In the genomic region with DNA sequence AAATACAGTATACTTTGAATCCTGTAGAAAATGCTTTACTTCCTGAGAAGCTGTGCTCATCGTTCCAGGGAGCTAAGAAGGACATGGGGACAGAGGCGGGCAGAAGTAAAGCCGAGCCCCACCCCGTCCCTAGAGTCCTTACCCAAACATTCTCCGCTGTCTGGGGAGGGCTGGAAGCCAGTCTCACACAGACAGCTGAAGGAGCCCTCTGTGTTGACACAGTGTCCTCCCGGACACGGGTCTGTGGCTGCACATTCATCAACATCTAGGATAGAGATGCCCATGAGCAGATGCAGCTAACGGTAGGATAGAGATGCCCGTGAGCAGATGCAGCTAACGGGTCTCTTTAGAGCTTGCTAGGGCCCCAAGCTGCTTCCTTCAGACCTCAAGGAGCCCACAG, we compare ENCODE assay signal across 20 mouse cellular contexts. TPM values are rescaled to one million over a fixed set of nuclear protein-coding genes. Genes with fewer than 3 reads are reported as not detected.
DNase-seq lines count a peak whose midpoint lies in the region; ATAC-seq and TF ChIP-seq lines count a peak whose summit lies in the region.
"Had no signal": no experiment of that assay in that cellular context is flagged by ENCODE, and none has a peak within 500 bp of the region (broad histone marks: within the 10 kb centered on the region; RNA-seq: fewer than 3 reads in every experiment).

No protein-coding gene starts in this region.

- H3K9ac ChIP-seq in intestine, embryonic 14.5 days (ENCODE audit: low read length): 0 out of 2 replicates have a peak overlapping the region, but pooled peaks have one; percentile 16
- no peak overlapping the region for H3K9ac ChIP-seq in intestine, postnatal 0 days (ENCODE audit: low read depth, low read length)
- no peak overlapping the region for H3K9ac ChIP-seq in kidney, postnatal 0 days (ENCODE audit: low read depth, low read length)
- H3K9ac ChIP-seq in lung, embryonic 16.5 days (ENCODE audit: low read length): no peak overlapping the region
- no peak overlapping the region for H3K9ac ChIP-seq in lung, postnatal 0 days (replicated peaks; ENCODE audit: low read depth)
- H3K9ac ChIP-seq: embryonic facial prominence, embryonic 12.5 days; forebrain, embryonic 15.5 days; heart, embryonic 13.5 days; hindbrain, embryonic 15.5 days had no signal

- peak; percentile 18 for DNase-seq in adrenal gland, postnatal 10 days
- DNase-seq in adrenal gland, adult (ENCODE audit: inconsistent age in 2 of 2, low spot score in 1 of 2): no peak
- no peak for DNase-seq in intestine, embryonic 14.5 days (ENCODE audit: low spot score)
- DNase-seq in kidney, postnatal 0 days (ENCODE audit: low spot score): peak; percentile 66
- no peak for DNase-seq in kidney, adult 18-20 months
- no peak for DNase-seq in lung, postnatal 0 days (ENCODE audit: low spot score)
- DNase-seq: B cell, adult 2 months; cerebellum, adult 11 months; cerebellum, adult 8-10 months; cerebellum, postnatal 14 days; embryo, embryonic 11 days; gastrocnemius, postnatal 36 days; heart, postnatal 36 days had no signal

- H3K4me3 ChIP-seq in intestine, embryonic 14.5 days (ENCODE audit: low read depth, low read length): no peak overlapping the region
- H3K4me3 ChIP-seq in intestine, postnatal 0 days (ENCODE audit: low read depth, low read length): no peak overlapping the region
- no peak overlapping the region for H3K4me3 ChIP-seq in kidney, postnatal 0 days (replicated peaks; ENCODE audit: low read depth, low read length)
- H3K4me3 ChIP-seq in lung, embryonic 16.5 days (ENCODE audit: low read length): no peak overlapping the region
- no peak overlapping the region for H3K4me3 ChIP-seq in lung, postnatal 0 days (ENCODE audit: low read depth, low read length)
- H3K4me3 ChIP-seq: embryonic facial prominence, embryonic 12.5 days; forebrain, embryonic 15.5 days; heart, adult 2 months; heart, embryonic 13.5 days; hindbrain, embryonic 15.5 days had no signal

- no peak for TF ChIP-seq CTCF in intestine, postnatal 0 days (IDR thresholded peaks at IDR 0.05; ENCODE audit: low read depth)
- no peak for TF ChIP-seq CTCF in kidney, postnatal 0 days (IDR thresholded peaks at IDR 0.05; ENCODE audit: low read depth)
- TF ChIP-seq CTCF in lung, postnatal 0 days (IDR thresholded peaks at IDR 0.05): no peak

- H3K27ac ChIP-seq in intestine, embryonic 14.5 days (ENCODE audit: low read depth): no peak overlapping the region
- H3K27ac ChIP-seq in intestine, postnatal 0 days (ENCODE audit: low read depth, low read length): no peak overlapping the region
- H3K27ac ChIP-seq in kidney, postnatal 0 days: no peak overlapping the region
- H3K27ac ChIP-seq in lung, embryonic 16.5 days (ENCODE audit: low read length): no peak overlapping the region
- no peak overlapping the region for H3K27ac ChIP-seq in lung, postnatal 0 days (ENCODE audit: low read length)
- H3K27ac ChIP-seq: embryonic facial prominence, embryonic 12.5 days; forebrain, embryonic 15.5 days; heart, adult 2 months; heart, embryonic 13.5 days; hindbrain, embryonic 15.5 days had no signal

- H3K27me3 ChIP-seq in intestine, embryonic 14.5 days (replicated peaks; ENCODE audit: control insufficient read depth, insufficient read depth, low read length): no peaks in the 10 kb centered on the region
- no peaks in the 10 kb centered on the region for H3K27me3 ChIP-seq in intestine, postnatal 0 days (replicated peaks; ENCODE audit: control insufficient read depth, insufficient read depth, low read length)
- H3K27me3 ChIP-seq in kidney, postnatal 0 days (ENCODE audit: insufficient read depth, low read length): no peaks in the 10 kb centered on the region
- no peaks in the 10 kb centered on the region for H3K27me3 ChIP-seq in lung, embryonic 16.5 days (ENCODE audit: control insufficient read depth, insufficient read depth, low read depth, low read length)
- no peaks in the 10 kb centered on the region for H3K27me3 ChIP-seq in lung, postnatal 0 days (replicated peaks; ENCODE audit: insufficient read depth, low read length)
- H3K27me3 ChIP-seq: forebrain, embryonic 15.5 days; hindbrain, embryonic 15.5 days had no signal

- no peak for ATAC-seq in intestine, embryonic 14.5 days (replicated peaks; ENCODE audit: low FRiP score, low TSS enrichment, low read depth)
- ATAC-seq in intestine, postnatal 0 days: no peak
- peak; percentile 55; the same call in 1 of the 2 replicates for ATAC-seq in kidney, postnatal 0 days (replicated peaks; ENCODE audit: low FRiP score, low read depth)
- peak; percentile 21; the same call in 1 of the 2 replicates for ATAC-seq in lung, embryonic 16.5 days (ENCODE audit: low read depth)
- ATAC-seq in lung, postnatal 0 days: no peak
- ATAC-seq: forebrain, embryonic 15.5 days had no signal

- no peaks in the 10 kb centered on the region for H3K9me3 ChIP-seq in intestine, embryonic 14.5 days (ENCODE audit: control insufficient read depth, low read length)
- no peaks in the 10 kb centered on the region for H3K9me3 ChIP-seq in intestine, postnatal 0 days (ENCODE audit: control insufficient read depth)
- no peaks in the 10 kb centered on the region for H3K9me3 ChIP-seq in kidney, postnatal 0 days (replicated peaks; ENCODE audit: low read length)
- H3K9me3 ChIP-seq in lung, embryonic 16.5 days (ENCODE audit: control insufficient read depth, low read length): no peaks in the 10 kb centered on the region
- no peaks in the 10 kb centered on the region for H3K9me3 ChIP-seq in lung, postnatal 0 days (ENCODE audit: low read length)
- H3K9me3 ChIP-seq: embryonic facial prominence, embryonic 12.5 days; forebrain, embryonic 15.5 days; heart, embryonic 13.5 days; hindbrain, embryonic 15.5 days had no signal

- TF ChIP-seq EP300 in lung, postnatal 0 days (IDR thresholded peaks at IDR 0.05): no peak

- no peak overlapping the region for H3K4me2 ChIP-seq in intestine, embryonic 14.5 days (ENCODE audit: low read length)
- no peak overlapping the region for H3K4me2 ChIP-seq in intestine, postnatal 0 days (replicated peaks; ENCODE audit: low read depth)
- no peak overlapping the region for H3K4me2 ChIP-seq in kidney, postnatal 0 days (ENCODE audit: low read length)
- H3K4me2 ChIP-seq in lung, embryonic 16.5 days (ENCODE audit: low read depth, low read length): no peak overlapping the region
- no peak overlapping the region for H3K4me2 ChIP-seq in lung, postnatal 0 days (replicated peaks; ENCODE audit: low read depth, low read length)
- H3K4me2 ChIP-seq: embryonic facial prominence, embryonic 12.5 days; forebrain, embryonic 15.5 days; heart, embryonic 13.5 days; hindbrain, embryonic 15.5 days had no signal

- H3K36me3 ChIP-seq in intestine, embryonic 14.5 days (ENCODE audit: control insufficient read depth, insufficient read depth, low read length): no peaks in the 10 kb centered on the region
- H3K36me3 ChIP-seq in intestine, postnatal 0 days (ENCODE audit: control insufficient read depth, insufficient read depth): no peaks in the 10 kb centered on the region
- H3K36me3 ChIP-seq in kidney, postnatal 0 days (ENCODE audit: insufficient read depth, low read length): no peaks in the 10 kb centered on the region
- no peaks in the 10 kb centered on the region for H3K36me3 ChIP-seq in lung, embryonic 16.5 days (ENCODE audit: control insufficient read depth, insufficient read depth, low read length)
- no peaks in the 10 kb centered on the region for H3K36me3 ChIP-seq in lung, postnatal 0 days (ENCODE audit: insufficient read depth, low read length)
- H3K36me3 ChIP-seq: embryonic facial prominence, embryonic 12.5 days; forebrain, embryonic 15.5 days; heart, embryonic 13.5 days; hindbrain, embryonic 15.5 days had no signal

- WGBS in intestine, embryonic 14.5 days: 39% methylated on average over 10 of the region's 10 CpGs
- WGBS in intestine, postnatal 0 days: 36% methylated on average over 10 of the region's 10 CpGs
- WGBS in kidney, postnatal 0 days: 26% methylated on average over 10 of the region's 10 CpGs
- 28% methylated on average over 10 of the region's 10 CpGs for WGBS in lung, embryonic 16.5 days
- 33% methylated on average over 10 of the region's 10 CpGs for WGBS in lung, postnatal 0 days

- H3K4me1 ChIP-seq in intestine, embryonic 14.5 days (replicated peaks; ENCODE audit: control insufficient read depth, insufficient read depth, low read length): 0 out of 2 replicates have a peak, but pooled peaks cover 5% of the 10 kb centered on the region
- 0 out of 2 replicates have a peak, but pooled peaks cover 2% of the 10 kb centered on the region for H3K4me1 ChIP-seq in intestine, postnatal 0 days (replicated peaks; ENCODE audit: control insufficient read depth, insufficient read depth, low read length)
- H3K4me1 ChIP-seq in kidney, postnatal 0 days (replicated peaks; ENCODE audit: insufficient read depth, low read length): no peaks in the 10 kb centered on the region
- H3K4me1 ChIP-seq in lung, embryonic 16.5 days (replicated peaks; ENCODE audit: control insufficient read depth, insufficient read depth, low read length): peaks cover 13% of the 10 kb centered on the region
- H3K4me1 ChIP-seq in lung, postnatal 0 days (ENCODE audit: insufficient read depth, low read depth, low read length): no peaks in the 10 kb centered on the region
- H3K4me1 ChIP-seq: forebrain, embryonic 15.5 days; heart, embryonic 13.5 days; hindbrain, embryonic 15.5 days had no signal

RNA-seq across cellular contexts. Expression of a gene that starts 17.8 kb away (rescaled TPM):
- total RNA-seq in adrenal gland, postnatal 10 days (2021): 100 to 1,000 TPM in 1 of 2 experiments, 10 to 100 TPM in 1; 94.6 to 121 TPM
- polyA plus RNA-seq in intestine, embryonic 14.5 days (2014; fragmentation: Nextera tagmentation; extraction: Ambion mirVana): 135 and 143 TPM in 2 replicates
- 104 and 119 TPM in 2 replicates for polyA plus RNA-seq in intestine, postnatal 0 days (2015; fragmentation: Nextera tagmentation; extraction: Ambion mirVana)
- polyA plus RNA-seq in kidney, postnatal 0 days (2015; fragmentation: Nextera tagmentation; extraction: Ambion mirVana): 152 and 168 TPM in 2 replicates
- polyA plus RNA-seq in lung, embryonic 16.5 days (2015; fragmentation: Nextera tagmentation; extraction: Ambion mirVana): 133 and 148 TPM in 2 replicates
- polyA plus RNA-seq in lung, postnatal 0 days (2015; fragmentation: Nextera tagmentation; extraction: Ambion mirVana): 103 and 105 TPM in 2 replicates

RNA-seq across cellular contexts. Expression of a gene that starts 17.9 kb away (rescaled TPM):
- total RNA-seq in adrenal gland, postnatal 10 days (2021): 10 to 100 TPM; 65.4 to 69.5 TPM
- polyA plus RNA-seq in intestine, embryonic 14.5 days (2014; fragmentation: Nextera tagmentation; extraction: Ambion mirVana): 61.0 and 66.1 TPM in 2 replicates
- polyA plus RNA-seq in intestine, postnatal 0 days (2015; fragmentation: Nextera tagmentation; extraction: Ambion mirVana): 100 and 107 TPM in 2 replicates
- 70.5 and 75.7 TPM in 2 replicates for polyA plus RNA-seq in kidney, postnatal 0 days (2015; fragmentation: Nextera tagmentation; extraction: Ambion mirVana)
- 185 and 217 TPM in 2 replicates for polyA plus RNA-seq in lung, embryonic 16.5 days (2015; fragmentation: Nextera tagmentation; extraction: Ambion mirVana)
- polyA plus RNA-seq in lung, postnatal 0 days (2015; fragmentation: Nextera tagmentation; extraction: Ambion mirVana): 523 and 558 TPM in 2 replicates

Comparison
In these comparisons a context has a peak if more than half of its experiments do, and no peak if none do; other contexts are left out.
1. DNase-seq: peak in adrenal gland, postnatal 10 days (single experiment) and kidney, postnatal 0 days (single experiment); none in adrenal gland, adult (0 of 2), intestine, embryonic 14.5 days (single experiment), kidney, adult 18-20 months (single experiment) and lung, postnatal 0 days (single experiment).
2. ATAC-seq: peak in kidney, postnatal 0 days (single experiment) and lung, embryonic 16.5 days (single experiment); none in intestine, embryonic 14.5 days (single experiment), intestine, postnatal 0 days (single experiment) and lung, postnatal 0 days (single experiment).